Mouse (Mus musculus) T-helper 1 cell (primary cell): Measurements from ENCODE around the gene Abtb1.

Source experiments
- in situ Hi-C: fragments of 300-600 bp; cut with MboI, MseI; formaldehyde crosslinking; loops from one replicate; pipeline ENCODE4 v1.15.1; 2025; ENCODE audit warnings: high pct_unique_total_duplicates

Abtb1 gene

GRCm38 (mm10) chr6:88841781-88842689 lies at the start of gene Abtb1:
Gene Abtb1 (minus strand): TSS chr6:88841984.
- in situ Hi-C loops: no loop called here

GRCm38 (mm10) chr6:88890832-88891231 lies 49.0 kb upstream of the Abtb1 start:
- in situ Hi-C loops: no loop called here

DNA sequence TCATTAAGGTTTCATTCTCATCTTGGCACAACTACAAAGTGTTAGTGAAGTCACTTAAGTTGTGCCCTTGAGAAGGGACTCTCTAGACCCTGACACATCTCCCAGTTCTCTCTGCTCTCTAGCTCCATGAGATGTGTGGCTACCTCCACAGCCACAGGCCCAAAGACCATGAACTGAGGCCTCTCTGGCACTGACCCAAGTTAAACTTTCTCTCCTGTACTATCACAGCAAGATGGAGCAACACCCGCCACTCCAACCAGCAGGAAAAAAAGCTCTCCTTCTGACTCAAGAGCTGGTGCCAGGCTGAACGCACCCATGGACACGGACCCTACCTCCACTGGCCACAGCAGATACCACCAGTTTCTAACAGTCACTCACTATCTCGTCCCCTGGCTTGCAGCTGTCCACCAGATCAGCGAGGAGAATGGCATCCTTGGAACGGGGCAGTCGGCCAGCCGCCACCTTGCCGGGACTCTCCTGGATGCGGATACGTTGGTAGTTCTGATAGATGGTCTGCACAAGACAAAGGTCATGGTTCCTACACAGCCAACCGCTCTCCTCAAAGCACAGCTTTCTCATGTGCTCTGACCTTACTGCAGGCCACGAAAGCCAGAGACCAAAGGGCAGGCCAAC lies 47.7 kb upstream of the Abtb1 start:
- in situ Hi-C loops: no loop called here

GRCm38 (mm10) chr6:88886417-88886967 lies 44.7 kb upstream of the Abtb1 start:
- in situ Hi-C loops: no loop called here

- in situ Hi-C loops: no loop called here
Measured at GRCm38 (mm10) chr6:88885644-88886416, 44.0 kb upstream of the Abtb1 start.

DNA sequence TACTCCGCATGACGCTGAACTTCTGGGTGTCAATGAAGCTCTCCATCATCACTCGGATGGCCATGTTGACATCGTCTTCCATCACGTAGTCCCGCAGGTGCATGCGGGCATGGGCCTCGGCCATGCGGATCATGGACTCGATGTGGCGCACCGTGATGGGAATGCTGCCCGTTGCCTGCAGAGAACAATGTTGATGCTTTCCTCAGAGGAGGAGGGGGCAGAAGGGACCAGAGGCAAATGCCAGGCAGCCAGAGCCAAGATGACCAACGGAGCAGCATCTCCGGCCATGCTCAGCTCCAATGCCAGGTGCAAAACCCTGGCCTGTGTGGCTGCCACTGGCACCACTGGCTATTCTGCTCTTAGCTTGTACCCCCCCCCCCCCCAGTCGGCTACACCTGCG lies 42.9 kb upstream of the Abtb1 start:
- in situ Hi-C loops: no loop called here

- in situ Hi-C loops: no loop called here
Measured at GRCm38 (mm10) chr6:88884195-88884594, 42.4 kb upstream of the Abtb1 start.

- in situ Hi-C loops: no loop called here
Measured at GRCm38 (mm10) chr6:88881334-88881733, 39.5 kb upstream of the Abtb1 start.

DNA sequence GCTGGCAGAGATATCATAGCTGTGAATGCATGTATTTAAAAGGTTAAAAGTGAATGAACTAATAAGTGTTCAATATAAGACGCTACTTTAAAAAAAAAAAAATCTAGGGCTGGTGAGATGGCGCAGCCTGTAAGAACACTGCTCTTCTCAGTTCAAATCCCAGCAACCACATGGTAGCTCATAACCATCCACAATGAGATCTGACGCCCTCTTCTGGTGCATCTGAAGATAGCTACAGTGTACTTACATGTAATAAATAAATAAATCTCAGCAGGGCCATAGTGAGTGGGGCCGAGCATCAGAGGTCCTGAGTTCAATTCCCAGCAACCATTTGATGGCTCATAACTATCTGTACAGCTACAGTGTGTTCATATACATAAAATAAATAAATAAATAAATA lies 37.7 kb upstream of the Abtb1 start:
- in situ Hi-C loops: no loop called here

DNA sequence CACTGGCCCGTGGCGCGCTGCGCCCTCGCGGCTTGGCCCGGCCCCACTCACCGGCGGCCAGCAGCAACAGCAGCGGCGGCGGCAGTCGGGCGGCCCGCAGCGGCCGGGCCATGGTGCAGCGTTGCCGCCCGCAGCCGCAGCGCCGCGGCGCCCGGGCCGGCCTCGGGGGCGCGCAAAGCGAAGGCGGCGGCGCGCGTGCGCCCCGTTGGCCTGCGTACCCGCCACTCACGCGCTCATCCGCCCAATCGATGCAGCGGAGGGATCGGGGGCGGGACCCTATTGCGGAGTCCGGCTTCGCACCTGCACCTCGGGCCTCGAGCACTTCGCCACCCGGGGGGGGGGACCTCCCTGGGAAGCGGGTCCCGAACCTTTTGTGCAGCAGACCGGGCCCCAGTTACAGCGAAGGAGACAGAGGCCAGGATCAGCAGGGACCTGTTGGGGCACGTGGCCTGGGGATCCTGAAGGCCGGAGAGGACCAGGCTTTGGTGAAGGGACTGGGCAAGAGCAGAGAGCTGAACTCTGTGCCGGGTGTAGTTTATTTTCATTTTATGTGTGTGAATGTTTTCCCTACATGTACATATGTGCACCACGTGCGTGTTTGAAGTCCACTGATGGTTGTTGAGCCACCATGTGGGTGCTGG lies 33.2 kb upstream of the Abtb1 start, which contains the start of gene Podxl2:
TSS of gene Podxl2 (minus strand) at position 177 of the 641 bp plus-strand sequence.
- in situ Hi-C loops: no loop called here

GRCm38 (mm10) chr6:88873965-88874867 lies 32.4 kb upstream of the Abtb1 start:
- in situ Hi-C loops: no loop called here

DNA sequence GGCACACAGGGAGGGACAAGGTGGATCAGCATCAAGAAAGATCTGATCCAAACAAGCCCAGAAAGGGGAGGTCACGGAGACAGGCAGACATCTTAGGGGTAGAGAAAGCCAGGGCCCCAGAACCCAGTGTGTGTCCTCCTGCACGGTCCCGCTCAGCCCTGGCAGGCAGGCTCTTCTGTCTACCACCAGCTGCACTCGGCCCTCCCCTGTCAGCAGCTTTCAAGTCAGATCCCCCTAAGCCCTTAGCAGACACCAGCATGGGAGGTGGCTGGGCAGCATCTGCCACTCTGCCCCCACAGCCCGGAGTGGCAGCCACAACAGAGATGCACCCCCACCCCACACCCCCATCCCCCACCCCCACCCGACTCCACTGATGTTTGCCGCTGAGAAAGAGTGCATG lies 31.0 kb upstream of the Abtb1 start:
- in situ Hi-C loops: no loop called here

GRCm38 (mm10) chr6:88871546-88871945 lies 29.8 kb upstream of the Abtb1 start:
- in situ Hi-C loops: no loop called here

DNA sequence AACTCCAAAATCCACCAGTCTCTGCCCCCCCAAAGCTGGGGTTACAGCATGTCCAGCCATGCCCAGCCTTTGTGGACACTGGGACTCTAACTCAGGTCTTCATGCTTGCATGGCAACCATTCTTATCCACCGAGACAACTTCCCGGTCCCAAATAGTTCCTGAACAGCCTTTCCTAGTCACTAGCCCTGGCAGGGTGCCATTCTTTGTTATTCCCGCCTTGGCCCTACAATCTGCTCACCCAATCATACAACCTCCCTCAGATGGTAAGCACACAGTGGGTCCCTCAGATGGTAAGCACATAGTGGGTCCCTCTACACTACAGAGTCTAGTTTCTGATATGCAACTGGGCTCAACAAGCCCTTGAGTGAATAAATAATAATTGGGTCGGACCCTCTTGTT lies 28.8 kb upstream of the Abtb1 start:
- in situ Hi-C loops: no loop called here

- in situ Hi-C loops: no loop called here
Measured at GRCm38 (mm10) chr6:88869459-88869858, 27.7 kb upstream of the Abtb1 start.

- in situ Hi-C loops: no loop called here
Measured at GRCm38 (mm10) chr6:88865704-88866103, 23.9 kb upstream of the Abtb1 start.

- in situ Hi-C loops: no loop called here
Measured at GRCm38 (mm10) chr6:88860914-88861313, 19.1 kb upstream of the Abtb1 start.

GRCm38 (mm10) chr6:88858341-88858740 lies 16.6 kb upstream of the Abtb1 start:
- in situ Hi-C loops: no loop called here

GRCm38 (mm10) chr6:88857830-88858229 lies 16.0 kb upstream of the Abtb1 start:
- in situ Hi-C loops: no loop called here

DNA sequence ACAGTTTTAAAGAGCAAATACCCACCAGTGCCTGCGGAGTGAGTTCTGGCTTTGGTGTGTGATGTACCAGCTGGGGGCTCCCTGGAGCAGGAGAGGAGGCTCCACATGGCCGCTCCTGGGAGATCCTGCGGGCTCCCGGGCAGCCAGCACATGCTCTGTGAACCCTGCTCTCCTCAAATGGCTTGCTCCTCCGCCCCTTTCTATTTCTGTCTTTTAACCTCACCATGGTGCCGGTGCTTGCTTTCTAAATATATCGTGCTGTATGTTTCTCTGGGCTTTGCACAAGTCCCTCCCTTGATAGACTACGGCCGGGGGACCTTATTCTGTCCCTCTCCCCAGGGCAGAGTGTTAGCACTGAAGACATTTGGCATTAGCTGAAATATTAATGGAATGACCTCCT lies 15.5 kb upstream of the Abtb1 start:
- in situ Hi-C loops: no loop called here
